Mouse (Mus musculus): ENCODE measurements around the gene Mea1.

Gene Mea1

GRCm38 (mm10) chr17:46710959-46711597 is 32.5 kb downstream of the Mea1 start, which contains the start of gene Pex6:
Gene Pex6, plus strand, starts transcription at chr17:46711463.
- no peak; the same call in 1 of the 2 replicates for TF ChIP-seq GATA4 (IDR thresholded peaks at IDR 0.05; ENCODE audit: insufficient replicate concordance, low read length)

- TF ChIP-seq GATA4 (IDR thresholded peaks at IDR 0.05; ENCODE audit: insufficient replicate concordance, low read length): no peak
Observed at GRCm38 (mm10) chr17:46711612-46712271, 33.1 kb downstream of the Mea1 start.

DNA sequence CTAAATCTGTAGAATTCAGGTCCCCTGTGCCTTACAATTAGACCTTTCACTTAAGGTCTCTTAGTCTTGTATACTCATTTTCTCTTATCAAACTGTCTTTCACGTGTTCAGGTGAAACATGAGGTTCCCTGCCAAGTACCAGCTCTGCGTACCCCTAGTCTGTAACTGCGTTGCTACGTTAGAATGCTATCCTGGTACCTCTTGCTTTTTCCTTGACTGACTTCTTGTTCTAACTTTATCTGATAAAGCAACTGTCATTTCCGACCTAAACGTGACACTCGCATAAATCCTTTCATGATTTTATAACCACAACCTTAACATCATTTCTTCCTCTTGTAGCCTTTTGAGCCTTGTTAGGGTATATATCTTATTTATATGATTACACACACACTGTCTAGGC is 33.8 kb downstream of the Mea1 start:
- TF ChIP-seq GATA4 (IDR thresholded peaks at IDR 0.05; ENCODE audit: insufficient replicate concordance, low read length): no peak

DNA sequence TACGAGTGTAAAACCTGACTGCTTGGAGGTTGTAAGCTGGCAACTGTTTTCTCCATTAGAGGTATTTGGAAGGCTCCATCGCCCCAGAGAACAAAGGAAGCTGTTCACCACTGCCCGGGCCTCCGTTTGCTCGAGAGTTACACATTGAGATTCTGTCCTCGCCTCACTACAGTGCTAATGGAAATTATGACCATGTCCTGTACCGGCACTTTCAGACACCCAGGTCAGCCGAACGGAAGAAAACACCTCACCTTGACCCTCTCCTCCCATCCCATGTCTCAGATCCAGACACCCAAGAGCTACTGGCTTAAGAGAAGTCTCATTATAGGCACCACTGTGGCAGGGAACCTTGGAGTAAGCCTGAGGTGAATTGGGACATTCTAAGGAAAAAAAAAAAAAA is 35.3 kb downstream of the Mea1 start:
- TF ChIP-seq GATA4 (IDR thresholded peaks at IDR 0.05; ENCODE audit: insufficient replicate concordance, low read length): no peak

DNA sequence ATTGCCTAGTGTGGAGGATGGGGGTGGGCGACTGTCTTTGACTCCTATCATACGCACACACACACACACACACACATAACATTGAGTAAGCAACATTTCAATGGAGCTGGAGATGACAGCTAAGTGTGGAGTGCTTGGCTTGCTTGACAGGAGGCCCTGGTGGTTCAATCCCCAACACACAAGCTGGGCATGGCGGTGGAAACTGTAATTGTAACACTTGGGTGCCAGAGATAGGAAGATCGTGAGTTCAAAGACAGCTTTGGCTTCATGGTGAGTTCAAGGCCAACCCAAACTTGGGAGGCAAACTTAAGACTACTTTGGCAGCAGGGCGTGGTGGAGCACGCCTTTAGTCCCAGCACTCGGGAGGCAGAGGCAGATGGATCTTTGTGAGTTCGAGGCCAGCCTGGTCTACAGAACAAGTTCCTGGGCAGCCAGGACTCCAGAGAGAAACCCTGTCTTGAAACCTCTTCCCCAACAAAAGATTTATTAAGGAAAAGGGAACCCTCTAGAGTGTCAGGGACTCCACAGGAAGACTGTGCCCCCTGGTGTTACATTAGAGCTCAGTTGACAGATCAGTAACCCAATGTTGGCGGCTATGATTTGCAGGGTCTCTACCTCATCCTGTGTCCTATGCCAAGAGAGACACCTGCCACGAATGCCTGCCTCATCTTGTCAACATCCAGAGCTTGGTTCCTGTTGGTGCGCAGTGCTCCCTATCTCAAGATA is 36.3 kb downstream of the Mea1 start:
- TF ChIP-seq GATA4 (IDR thresholded peaks at IDR 0.05; ENCODE audit: insufficient replicate concordance, low read length): no peak

- TF ChIP-seq GATA4 (IDR thresholded peaks at IDR 0.05; ENCODE audit: insufficient replicate concordance, low read length): no peak
Observed at GRCm38 (mm10) chr17:46721077-46721476, 42.5 kb downstream of the Mea1 start.

DNA sequence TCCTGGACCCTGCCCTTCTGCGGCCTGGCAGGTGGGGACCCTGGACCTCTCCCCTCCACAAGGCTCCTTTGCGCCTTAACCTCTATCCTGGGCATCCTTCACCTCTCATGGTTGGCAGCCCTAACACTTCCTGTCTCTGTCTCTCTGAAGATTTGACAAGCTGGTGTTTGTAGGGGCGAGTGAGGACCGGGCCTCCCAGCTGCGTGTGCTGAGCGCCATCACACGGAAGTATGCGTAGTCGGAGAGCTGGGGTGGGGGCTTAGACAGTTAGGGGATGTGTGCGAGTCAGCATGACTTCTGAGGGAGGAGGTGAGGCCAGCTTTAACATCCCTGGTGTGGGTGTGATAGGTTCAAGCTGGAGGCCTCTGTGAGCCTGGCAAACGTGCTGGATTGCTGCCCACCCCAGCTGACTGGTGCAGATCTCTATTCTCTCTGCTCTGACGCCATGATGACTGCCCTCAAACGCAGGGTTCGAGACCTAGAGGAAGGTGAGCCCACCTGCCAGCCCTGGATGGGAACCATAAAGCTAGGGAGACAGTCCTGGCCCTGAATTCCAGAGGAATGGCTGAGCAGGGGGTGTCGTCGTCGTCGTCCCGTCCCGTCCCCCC is 46.0 kb downstream of the Mea1 start:
- TF ChIP-seq GATA4 (IDR thresholded peaks at IDR 0.05; ENCODE audit: insufficient replicate concordance, low read length): no peak

DNA sequence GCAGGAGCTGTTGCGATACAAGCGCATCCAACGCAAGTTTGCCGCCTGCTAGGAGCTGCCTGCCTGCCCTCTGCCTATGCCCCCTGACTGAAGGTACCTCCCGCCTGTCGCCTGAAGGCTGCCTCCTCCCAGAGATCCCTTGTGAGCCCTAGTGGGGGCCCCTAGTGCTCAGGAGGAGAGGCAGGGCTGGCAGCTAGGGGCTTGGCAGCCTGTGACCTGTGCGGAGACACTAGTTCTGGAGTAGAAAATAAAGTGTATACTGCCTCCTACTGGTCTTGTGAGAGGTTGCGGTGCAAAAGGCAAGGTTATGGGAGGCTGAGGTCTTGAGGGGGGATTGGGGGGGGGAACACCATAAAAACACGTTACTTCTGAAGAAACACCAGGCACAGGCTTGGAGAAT is 46.7 kb downstream of the Mea1 start:
- TF ChIP-seq GATA4 (IDR thresholded peaks at IDR 0.05; ENCODE audit: insufficient replicate concordance, low read length): no peak

DNA sequence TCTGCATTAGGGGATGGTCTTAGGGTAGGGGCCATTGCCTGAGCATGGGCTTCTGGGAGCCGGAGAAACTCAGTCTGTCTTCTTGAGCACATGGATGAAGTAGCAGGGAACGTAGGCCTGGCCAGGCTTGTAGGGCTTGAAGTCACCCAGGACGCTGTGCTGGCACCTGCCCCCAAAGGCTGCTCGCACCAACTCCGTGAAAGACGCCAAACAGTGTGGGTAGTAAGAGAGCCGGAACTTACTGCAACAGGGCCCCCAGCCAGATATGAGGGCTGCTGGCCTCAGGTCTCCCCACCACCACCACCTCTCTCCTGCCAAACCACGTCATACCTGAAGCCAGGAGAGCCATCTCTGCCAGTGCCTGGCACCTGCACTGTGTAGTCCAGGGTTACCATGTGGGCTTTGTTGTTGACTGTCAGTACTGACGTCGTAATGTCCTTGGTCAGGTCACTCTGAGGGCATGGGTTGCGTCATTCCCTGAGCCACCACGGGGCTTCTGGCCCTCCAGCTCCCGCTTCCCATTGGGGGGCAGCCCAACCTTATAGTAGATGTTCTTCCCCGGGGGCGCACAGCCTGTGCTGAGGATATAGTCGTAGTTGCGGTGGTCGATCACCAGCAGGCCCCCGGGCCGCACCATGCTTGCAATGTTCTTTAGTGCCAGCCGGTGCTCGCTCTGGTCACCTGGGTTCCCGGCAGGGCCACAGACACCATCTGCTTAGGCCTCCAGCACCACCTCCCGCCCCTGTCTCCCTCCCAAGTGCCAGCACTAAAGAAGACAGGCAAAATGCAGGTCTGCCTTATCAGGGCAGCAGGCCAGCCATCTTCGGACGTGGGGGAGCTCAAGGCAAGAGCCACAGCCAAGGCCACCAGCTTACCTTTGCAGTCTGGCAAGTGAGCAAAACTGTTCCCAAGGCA is 47.4 kb downstream of the Mea1 start:
- 0 out of 2 replicates have a peak, but pooled peaks have one; percentile 32 for TF ChIP-seq GATA4 (IDR thresholded peaks at IDR 0.05; ENCODE audit: insufficient replicate concordance, low read length)

- TF ChIP-seq GATA4 (IDR thresholded peaks at IDR 0.05; ENCODE audit: insufficient replicate concordance, low read length): no peak
Observed at GRCm38 (mm10) chr17:46727271-46727670, 48.7 kb downstream of the Mea1 start.

DNA sequence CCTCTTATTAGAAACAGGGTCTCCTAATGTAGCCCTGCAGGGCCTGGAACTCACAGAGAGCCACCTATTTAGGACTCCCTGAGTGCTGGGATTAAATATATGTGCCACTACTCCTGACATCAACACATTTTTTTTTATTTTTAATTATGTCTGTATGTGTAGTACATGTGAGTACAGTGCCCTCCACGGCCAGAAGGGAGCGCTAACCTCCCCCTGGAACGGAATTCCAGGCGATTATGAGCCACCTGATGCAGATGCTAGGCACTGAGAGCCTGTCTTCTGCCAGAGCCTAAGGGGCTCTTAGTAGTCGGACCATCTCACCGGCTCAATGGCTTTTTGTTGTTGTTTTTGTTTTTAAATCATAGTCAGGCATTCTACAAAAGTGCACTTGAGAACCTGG is 49.4 kb downstream of the Mea1 start:
- no peak for TF ChIP-seq GATA4 (IDR thresholded peaks at IDR 0.05; ENCODE audit: insufficient replicate concordance, low read length)

- no peak for TF ChIP-seq GATA4 (IDR thresholded peaks at IDR 0.05; ENCODE audit: insufficient replicate concordance, low read length)
Observed at GRCm38 (mm10) chr17:46728496-46728895, 49.9 kb downstream of the Mea1 start.

DNA sequence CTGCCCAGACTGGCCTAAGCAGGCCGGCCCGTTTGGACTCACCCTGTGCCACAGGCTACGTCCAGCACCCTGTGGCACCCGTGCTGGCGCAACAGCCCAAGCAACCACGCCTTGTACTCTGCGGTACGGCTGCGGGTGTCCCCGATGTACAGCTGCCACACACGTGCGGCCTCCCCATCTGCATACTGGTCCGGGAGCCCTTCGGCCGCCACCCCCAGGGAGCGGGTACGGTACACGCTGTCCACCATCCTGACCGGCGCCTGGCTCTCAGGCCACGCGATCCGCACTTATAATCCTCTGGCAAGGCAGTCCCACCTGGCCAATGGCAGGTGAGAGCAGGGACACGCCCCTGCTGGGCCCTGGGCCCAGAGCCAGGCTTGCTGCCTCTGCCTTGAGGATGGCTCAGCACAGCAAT is 50.3 kb downstream of the Mea1 start, which contains the start of gene Gnmt:
Gnmt (minus strand) TSS at position 265 of the 415 bp plus-strand sequence.
- TF ChIP-seq GATA4 (IDR thresholded peaks at IDR 0.05; ENCODE audit: insufficient replicate concordance, low read length): no peak

Measured in liver, adult (tissue).